Mouse (Mus musculus) stomach, embryonic 16.5 days (tissue): ENCODE data around the gene Lemd1. TPM values are rescaled to one million over a fixed set of nuclear protein-coding genes. Genes with fewer than 3 reads are reported as not detected.

ENCODE experiments used
- ATAC-seq: fragments of 200-750 bp; cut with Nextera tagmentation; 2 replicates; pipeline ENCODE4 v1.8.0; 2017; ENCODE audit warnings: moderate number of reproducible peaks, moderate TSS enrichment; ENCODE audit not compliant: insufficient read depth, low FRiP score
- H3K27ac ChIP-seq: fragments of 300-500 bp; sonication (generic); 2 replicates; pipeline ENCODE4 v1.5.1; 2014; ENCODE audit warnings: low read length
- H3K27me3 ChIP-seq: fragments of 300-500 bp; sonication (generic); 2 replicates; pipeline ENCODE4 v1.6.1; 2014; ENCODE audit warnings: low read length, control low read depth, mixed read lengths; ENCODE audit not compliant: control insufficient read depth, insufficient read depth
- H3K36me3 ChIP-seq: fragments of 300-500 bp; sonication (generic); 2 replicates; pipeline ENCODE4 v1.6.1; 2014; ENCODE audit warnings: low read length; ENCODE audit not compliant: control insufficient read depth, insufficient read depth
- H3K4me1 ChIP-seq: fragments of 300-500 bp; sonication (generic); 2 replicates; pipeline ENCODE4 v1.6.1; 2014; ENCODE audit warnings: low read length, control low read depth, mixed read lengths; ENCODE audit not compliant: control insufficient read depth, insufficient read depth
- H3K4me2 ChIP-seq: fragments of 300-500 bp; sonication (generic); 2 replicates; pipeline ENCODE4 v1.6.1; 2014; ENCODE audit warnings: low read depth, low read length, mixed read lengths
- H3K4me3 ChIP-seq: fragments of 300-500 bp; sonication (generic); replicated peaks from 2 replicates; pipeline ENCODE4 v1.5.1; 2014; ENCODE audit warnings: mild to moderate bottlenecking, low read length
- H3K9ac ChIP-seq: fragments of 300-500 bp; sonication (generic); 2 replicates; pipeline ENCODE4 v1.6.1; 2014; ENCODE audit warnings: low read length
- H3K9me3 ChIP-seq: fragments of 300-500 bp; sonication (generic); replicated peaks from 2 replicates; pipeline ENCODE4 v1.6.1; 2016; ENCODE audit warnings: low read length, control low read depth; ENCODE audit not compliant: control insufficient read depth
- WGBS: fragments of 180-500 bp; shearing (Covaris S2); extraction: QIAGEN DNeasy Blood & Tissue Kit; methylation state at CpG from one replicate; pipeline ENCODE4 v1.1.7; 2014; 5-methylcytosine and 5-hydroxymethylcytosine counted together
- polyA plus RNA-seq: library from polyadenylated mRNA; unstranded; fragments of >200 nt; fragmentation: Nextera tagmentation; extraction: Ambion mirVana; gene quantifications from 2 replicates; pipeline ENCODE4 v1.2.1, GENCODE M21; 2015

The Lemd1 gene
- polyA plus RNA-seq, 1 experiment from 2014 or later = 0.49 TPM

DNA sequence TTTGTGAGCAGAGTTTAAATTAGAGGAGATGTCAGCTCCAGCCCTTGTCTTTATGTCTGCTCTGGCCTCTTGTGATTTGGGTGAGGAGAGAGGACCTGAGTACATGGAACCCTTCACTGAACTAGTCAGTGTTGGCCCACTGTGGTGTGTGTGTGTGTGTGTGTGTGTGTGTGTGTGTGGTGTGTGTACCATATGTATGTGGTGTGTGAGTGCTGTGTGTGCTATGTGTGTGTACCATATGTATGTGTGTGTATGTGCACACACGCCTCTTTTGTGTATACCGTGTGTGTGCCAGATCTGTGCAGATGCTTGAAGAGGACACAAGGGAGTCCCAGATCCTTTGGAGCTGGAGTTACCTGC lies 90.9 kb downstream of the Lemd1 start:
- Histone ChIP-seq H3K4me3 (no peak overlapping the region), H3K4me1 (0 out of 2 replicates have a peak, but pooled peaks cover 4% of the 10 kb centered on the region), H3K9ac (no peak overlapping the region), H3K4me2 (no peak overlapping the region), H3K27me3 (no peaks in the 10 kb centered on the region), H3K27ac (no peak overlapping the region), H3K9me3 (no peaks in the 10 kb centered on the region), H3K36me3 (no peaks in the 10 kb centered on the region)
- no peak for ATAC-seq
- WGBS = 91% methylated on average over 2 of the region's 2 CpGs

GRCm38 (mm10) chr1:132283018-132283417 lies 91.8 kb downstream of the Lemd1 start:
- no peaks in the 10 kb centered on the region for H3K27me3 ChIP-seq
- H3K4me3 ChIP-seq = no peak overlapping the region
- no peak for ATAC-seq
- H3K27ac ChIP-seq = no peak overlapping the region
- H3K9me3 ChIP-seq = no peaks in the 10 kb centered on the region
- no peak overlapping the region for H3K4me2 ChIP-seq
- no peaks in the 10 kb centered on the region for H3K36me3 ChIP-seq
- 82% methylated on average over 13 of the region's 13 CpGs for WGBS
- no peak overlapping the region for H3K9ac ChIP-seq
- 0 out of 2 replicates have a peak, but pooled peaks cover 5% of the 10 kb centered on the region for H3K4me1 ChIP-seq

GRCm38 (mm10) chr1:132286735-132287134 lies 95.5 kb downstream of the Lemd1 start:
- no peaks in the 10 kb centered on the region for H3K36me3 ChIP-seq
- no peak overlapping the region for H3K27ac ChIP-seq
- H3K9me3 ChIP-seq = no peaks in the 10 kb centered on the region
- ATAC-seq = no peak
- peaks cover 3% of the 10 kb centered on the region; the same call in 1 of the 2 replicates for H3K27me3 ChIP-seq
- no peak overlapping the region for H3K9ac ChIP-seq
- H3K4me3 ChIP-seq = no peak overlapping the region
- 58% methylated on average over 1 of the region's 1 CpGs for WGBS
- H3K4me2 ChIP-seq = no peak overlapping the region
- H3K4me1 ChIP-seq = peaks cover 13% of the 10 kb centered on the region; the same call in 1 of the 2 replicates

DNA sequence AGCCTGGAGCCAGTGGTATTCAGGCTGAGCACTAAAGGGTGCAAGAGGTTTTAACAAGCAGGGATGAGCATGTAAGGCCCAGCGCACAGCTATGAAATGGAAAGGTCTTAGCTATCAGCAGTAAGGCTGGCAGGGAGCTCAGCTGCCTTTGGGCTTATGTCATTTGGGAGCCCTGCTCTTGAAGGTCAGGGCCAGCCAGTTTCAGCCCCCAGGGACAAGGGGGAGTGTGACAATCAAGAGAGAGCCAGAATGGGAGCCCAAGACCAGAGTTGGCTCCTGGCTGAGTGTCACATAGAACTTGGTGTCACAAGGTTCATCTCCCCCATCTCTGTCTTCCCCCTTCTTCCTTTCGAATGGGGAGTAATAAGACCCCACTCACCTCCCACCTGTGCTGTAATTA lies 96.2 kb downstream of the Lemd1 start:
- H3K36me3 ChIP-seq = no peaks in the 10 kb centered on the region
- H3K27ac ChIP-seq = no peak overlapping the region
- ATAC-seq = no peak
- H3K4me2 ChIP-seq = no peak overlapping the region
- H3K9ac ChIP-seq = no peak overlapping the region
- no peaks in the 10 kb centered on the region for H3K9me3 ChIP-seq
- no peak overlapping the region for H3K4me3 ChIP-seq
- peaks cover 3% of the 10 kb centered on the region; the same call in 1 of the 2 replicates for H3K27me3 ChIP-seq
- H3K4me1 ChIP-seq = peaks cover 17% of the 10 kb centered on the region
- 76% methylated on average over 2 of the region's 2 CpGs for WGBS

- no peak overlapping the region for H3K4me2 ChIP-seq
- no peak overlapping the region for H3K4me3 ChIP-seq
- H3K4me1 ChIP-seq = peaks cover 23% of the 10 kb centered on the region
- H3K27me3 ChIP-seq = peaks cover 3% of the 10 kb centered on the region; the same call in 1 of the 2 replicates
- WGBS = 30% methylated on average over 11 of the region's 11 CpGs
- H3K27ac ChIP-seq = no peak overlapping the region
- ATAC-seq = no peak
- no peaks in the 10 kb centered on the region for H3K36me3 ChIP-seq
- no peak overlapping the region for H3K9ac ChIP-seq
- no peaks in the 10 kb centered on the region for H3K9me3 ChIP-seq
Observed at GRCm38 (mm10) chr1:132287991-132288451, 96.8 kb downstream of the Lemd1 start.

DNA sequence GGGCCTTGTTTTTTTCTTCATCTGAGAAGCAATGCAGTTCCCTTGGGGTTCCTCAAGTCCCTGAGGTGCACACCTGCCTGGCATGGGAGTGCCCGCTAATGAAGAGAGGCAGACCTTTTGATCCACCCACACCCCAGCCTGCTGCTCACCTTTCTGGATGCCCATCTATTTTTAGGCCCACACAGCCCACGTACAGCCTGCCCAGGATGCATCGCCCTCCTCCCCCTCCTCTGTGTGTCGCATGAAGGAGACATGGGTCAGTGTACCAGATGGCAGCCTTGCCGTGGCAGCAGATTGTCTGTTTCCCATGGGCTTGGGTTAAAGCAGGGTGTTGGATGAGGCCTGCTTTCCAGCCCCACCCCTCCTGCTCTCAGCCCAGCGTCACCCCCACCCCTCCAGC lies 98.7 kb downstream of the Lemd1 start:
- ATAC-seq = peak; percentile 44; the same call in 1 of the 2 replicates
- Histone ChIP-seq H3K9me3 (no peaks in the 10 kb centered on the region), H3K4me1 (peaks cover 24% of the 10 kb centered on the region), H3K9ac (no peak overlapping the region), H3K36me3 (no peaks in the 10 kb centered on the region), H3K27ac (no peak overlapping the region), H3K4me2 (no peak overlapping the region), H3K27me3 (peaks cover 3% of the 10 kb centered on the region; the same call in 1 of the 2 replicates), H3K4me3 (no peak overlapping the region)
- 70% methylated on average over 6 of the region's 6 CpGs for WGBS

- Histone ChIP-seq H3K27ac (no peak overlapping the region), H3K9ac (0 out of 2 replicates have a peak overlapping the region, but pooled peaks have one; percentile 33), H3K27me3 (peaks cover 3% of the 10 kb centered on the region; the same call in 1 of the 2 replicates), H3K9me3 (no peaks in the 10 kb centered on the region), H3K4me2 (no peak overlapping the region), H3K36me3 (no peaks in the 10 kb centered on the region), H3K4me3 (no peak overlapping the region), H3K4me1 (peaks cover 24% of the 10 kb centered on the region)
- WGBS = 58% methylated on average over 11 of the region's 11 CpGs
- no peak for ATAC-seq
Observed at GRCm38 (mm10) chr1:132290921-132291675, 99.9 kb downstream of the Lemd1 start.

- no peak overlapping the region for H3K4me3 ChIP-seq
- H3K4me1 ChIP-seq = peaks cover 24% of the 10 kb centered on the region
- no peaks in the 10 kb centered on the region for H3K9me3 ChIP-seq
- peaks cover 3% of the 10 kb centered on the region; the same call in 1 of the 2 replicates for H3K27me3 ChIP-seq
- no peak overlapping the region for H3K4me2 ChIP-seq
- H3K36me3 ChIP-seq = no peaks in the 10 kb centered on the region
- no peak for ATAC-seq
- no peak overlapping the region for H3K27ac ChIP-seq
- H3K9ac ChIP-seq = no peak overlapping the region
- WGBS = 48% methylated on average over 4 of the region's 4 CpGs
Observed at GRCm38 (mm10) chr1:132291706-132292105, 100.5 kb downstream of the Lemd1 start.

DNA sequence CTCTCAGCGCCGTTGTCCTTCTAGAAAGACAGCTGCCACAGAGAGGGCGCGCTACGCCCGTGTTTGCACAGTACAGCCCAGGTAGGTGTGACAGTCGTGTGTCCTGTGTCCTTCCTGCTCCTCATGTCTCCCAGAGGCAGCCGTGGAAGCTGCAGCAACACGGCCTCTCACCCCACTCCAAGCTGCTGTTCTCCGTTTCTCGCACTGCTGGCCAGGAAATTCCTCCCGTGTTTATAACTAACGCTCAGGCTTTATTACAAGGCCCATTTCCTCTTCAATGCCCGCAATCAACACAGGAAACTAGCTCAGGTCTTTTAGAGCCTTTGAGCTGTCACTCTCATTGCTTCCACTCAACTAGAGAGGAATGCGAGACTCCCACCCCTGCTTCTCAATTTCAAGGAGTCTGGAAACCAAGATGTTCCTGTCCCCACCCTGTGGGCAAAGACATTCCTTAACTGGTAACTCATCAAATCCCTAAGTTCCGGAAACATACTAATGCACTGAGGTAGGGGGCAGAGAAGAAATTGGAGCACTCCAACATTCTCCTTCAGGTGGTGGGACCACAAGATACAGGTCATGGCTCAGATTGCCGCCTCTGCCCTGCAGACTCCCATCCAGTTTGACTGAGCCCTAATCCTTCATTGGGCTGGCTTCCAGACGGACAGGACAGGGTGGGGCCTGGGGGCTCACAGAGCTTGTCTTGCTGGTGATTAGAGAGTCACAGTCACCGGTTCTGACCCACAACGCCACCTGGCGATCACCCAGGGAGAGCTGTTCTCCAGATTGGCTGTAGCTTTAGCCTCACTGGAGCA lies 101.3 kb downstream of the Lemd1 start:
- H3K9ac ChIP-seq = no peak overlapping the region
- ATAC-seq = 0 out of 2 replicates have a peak, but pooled peaks have one; percentile 22
- H3K9me3 ChIP-seq = no peaks in the 10 kb centered on the region
- H3K4me1 ChIP-seq = peaks cover 24% of the 10 kb centered on the region
- H3K27me3 ChIP-seq = peaks cover 3% of the 10 kb centered on the region; the same call in 1 of the 2 replicates
- no peak overlapping the region for H3K4me3 ChIP-seq
- H3K4me2 ChIP-seq = no peak overlapping the region
- no peaks in the 10 kb centered on the region for H3K36me3 ChIP-seq
- peak overlapping the region; percentile 6; the same call in 1 of the 2 replicates for H3K27ac ChIP-seq
- WGBS = 37% methylated on average over 21 of the region's 21 CpGs
